ENCODE assay signal across 34 mouse cellular contexts in the genomic region with DNA sequence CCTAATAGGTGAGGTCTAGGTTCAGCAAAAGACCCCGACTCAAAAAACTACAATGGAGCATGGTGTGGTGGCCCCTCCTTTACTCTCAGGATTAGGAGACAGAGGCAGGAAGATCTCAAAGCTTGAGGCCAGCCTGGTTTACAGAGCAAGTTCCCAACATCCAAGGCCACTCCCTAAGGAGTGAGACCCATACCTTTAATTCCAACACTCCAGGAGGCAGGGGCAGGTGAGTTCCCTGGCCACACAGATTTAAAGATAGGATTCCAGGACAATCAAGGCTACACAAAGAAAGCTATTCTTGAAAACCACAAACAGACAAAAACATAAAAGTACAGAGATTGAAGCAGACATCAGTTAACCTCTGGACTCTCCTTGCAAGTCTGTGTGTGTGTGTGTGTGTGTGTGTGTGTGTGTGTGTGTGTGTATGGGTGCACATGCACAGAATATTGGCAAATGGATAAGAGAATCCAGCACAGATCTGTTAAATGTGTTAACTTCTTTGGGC. TPM values are rescaled to one million over a fixed set of nuclear protein-coding genes. Genes with fewer than 3 reads are reported as not detected.
A peak's percentile ranks its signal among the peaks of the same experiment; 100 is the strongest.
DNase-seq lines count a peak whose midpoint lies in the region; ATAC-seq and TF ChIP-seq lines count a peak whose summit lies in the region.
"Had no signal": no experiment of that assay in that cellular context is flagged by ENCODE, and none has a peak within 500 bp of the region (broad histone marks: within the 10 kb centered on the region; RNA-seq: fewer than 3 reads in every experiment).

No protein-coding gene starts in this region.

- H3K4me1 ChIP-seq in kidney, adult 2 months (ENCODE audit: control insufficient read depth, insufficient read depth, low read length): no peaks in the 10 kb centered on the region
- H3K4me1 ChIP-seq in kidney, embryonic 16.5 days (ENCODE audit: insufficient read depth, low read length): peaks cover 7% of the 10 kb centered on the region
- H3K4me1 ChIP-seq in ES-E14 (ENCODE audit: control insufficient read depth in 2 of 2, insufficient read depth in 2 of 2, low read length in 2 of 2, poor library complexity in 1 of 2): peaks cover 14 to 18% of the 10 kb centered on the region in 2 experiments
- H3K4me1 ChIP-seq in intestine, embryonic 16.5 days (ENCODE audit: control insufficient read depth, insufficient read depth, low read length): peaks cover 5% of the 10 kb centered on the region
- H3K4me1 ChIP-seq in forebrain, embryonic 15.5 days: peaks cover 13% of the 10 kb centered on the region

- in situ Hi-C loops in ES-E14 (cut with MboI; ENCODE audit: low sequenced_read_pairs in 2 of 2, unreplicated experiment in 2 of 2): no loop called here

- no peak overlapping the region for H3K4me2 ChIP-seq in kidney, embryonic 16.5 days (replicated peaks; ENCODE audit: low read depth, low read length)
- no peak overlapping the region for H3K4me2 ChIP-seq in intestine, embryonic 16.5 days (ENCODE audit: low read depth, low read length)
- H3K4me2 ChIP-seq in forebrain, embryonic 15.5 days (replicated peaks): no peak overlapping the region
- H3K4me2 ChIP-seq: forebrain, embryonic 13.5 days; heart, embryonic 12.5 days; heart, embryonic 15.5 days; hindbrain, embryonic 14.5 days had no signal

- no peak overlapping the region for H3K27ac ChIP-seq in kidney, adult 2 months (ENCODE audit: insufficient read depth, low read depth, low read length)
- no peak overlapping the region for H3K27ac ChIP-seq in kidney, embryonic 16.5 days (ENCODE audit: low read length)
- peak overlapping the region; percentile 96 for H3K27ac ChIP-seq in ES-E14 (ENCODE audit: insufficient read depth, low read depth, low read length, poor library complexity, severe bottlenecking)
- H3K27ac ChIP-seq in intestine, embryonic 16.5 days (ENCODE audit: low read length): no peak overlapping the region
- no peak overlapping the region for H3K27ac ChIP-seq in forebrain, embryonic 15.5 days (replicated peaks)
- H3K27ac ChIP-seq: forebrain, embryonic 10.5 days; forebrain, embryonic 13.5 days; gastrocnemius, adult 2 months; heart, embryonic 15.5 days; hindbrain, embryonic 14.5 days; hindbrain, postnatal 0 days had no signal

- peak; percentile 7 for DNase-seq in kidney, adult 2 months
- DNase-seq in ES-E14 (ENCODE audit: low read depth, low spot score): peak; percentile 88
- no peak for DNase-seq in heart, adult 8-10 months (ENCODE audit: low spot score)
- DNase-seq: adrenal gland, postnatal 10 days; adrenal gland, postnatal 36 days; B cell, adult 2 months; cerebellum, adult 18-20 months; cerebellum, adult 9-10 months; cerebellum, postnatal 14 days; forebrain, postnatal 0 days; gastrocnemius, adult 2 months; gastrocnemius, postnatal 14 days; heart, adult 11 months; heart, postnatal 10 days; heart, postnatal 4 days; kidney, adult 18-20 months had no signal

- no peak for ATAC-seq in kidney, embryonic 16.5 days (ENCODE audit: low FRiP score, low TSS enrichment)
- ATAC-seq in intestine, embryonic 16.5 days: peak; percentile 44; the same call in 1 of the 2 replicates
- ATAC-seq in forebrain, embryonic 15.5 days (replicated peaks): no peak
- ATAC-seq: forebrain, embryonic 13.5 days; forebrain, postnatal 0 days; hindbrain, postnatal 0 days; inflammation-experienced regulatory T-cells, adult 6 months had no signal

- H3K27me3 ChIP-seq in kidney, adult 2 months (replicated peaks; ENCODE audit: control insufficient read depth, insufficient read depth, low read length): no peaks in the 10 kb centered on the region
- H3K27me3 ChIP-seq in kidney, embryonic 16.5 days (ENCODE audit: insufficient read depth, low read length): no peaks in the 10 kb centered on the region
- 0 out of 2 replicates have a peak, but pooled peaks cover 3% of the 10 kb centered on the region for H3K27me3 ChIP-seq in intestine, embryonic 16.5 days (replicated peaks; ENCODE audit: control insufficient read depth, insufficient read depth, low read length)
- H3K27me3 ChIP-seq in forebrain, embryonic 15.5 days: no peaks in the 10 kb centered on the region
- H3K27me3 ChIP-seq: forebrain, embryonic 13.5 days; heart, embryonic 12.5 days had no signal

- H3K4me3 ChIP-seq in kidney, adult 2 months (ENCODE audit: insufficient read depth, low read depth, low read length): no peak overlapping the region
- H3K4me3 ChIP-seq in kidney, embryonic 16.5 days (ENCODE audit: low read length): no peak overlapping the region
- H3K4me3 ChIP-seq in ES-E14 (ENCODE audit: insufficient read depth in 1 of 2, low read depth in 1 of 2, low read length in 2 of 2, poor library complexity in 1 of 2, severe bottlenecking in 1 of 2): peak overlapping the region in 1 of 2 experiments; percentile 13; a peak in 1 of 4 replicates
- no peak overlapping the region for H3K4me3 ChIP-seq in intestine, embryonic 16.5 days (ENCODE audit: low read length)
- no peak overlapping the region for H3K4me3 ChIP-seq in forebrain, embryonic 15.5 days
- H3K4me3 ChIP-seq: forebrain, embryonic 10.5 days; forebrain, embryonic 13.5 days; gastrocnemius, adult 2 months; heart, embryonic 12.5 days; heart, embryonic 15.5 days had no signal

- WGBS in kidney, adult 2 months: 45% methylated on average over 1 of the region's 1 CpGs
- 71% methylated on average over 1 of the region's 1 CpGs for WGBS in kidney, embryonic 16.5 days
- WGBS in intestine, embryonic 16.5 days: 73% methylated on average over 1 of the region's 1 CpGs
- 71% methylated on average over 1 of the region's 1 CpGs for WGBS in forebrain, embryonic 15.5 days

- H3K9ac ChIP-seq in kidney, embryonic 16.5 days (replicated peaks; ENCODE audit: low read length): no peak overlapping the region
- H3K9ac ChIP-seq in ES-E14 (ENCODE audit: insufficient read depth, low read depth, low read length, poor library complexity, severe bottlenecking): no peak overlapping the region
- no peak overlapping the region for H3K9ac ChIP-seq in intestine, embryonic 16.5 days (ENCODE audit: low read depth, low read length)
- no peak overlapping the region for H3K9ac ChIP-seq in forebrain, embryonic 15.5 days (replicated peaks)
- H3K9ac ChIP-seq: forebrain, embryonic 13.5 days; forebrain, postnatal 0 days; heart, embryonic 12.5 days; heart, embryonic 15.5 days; hindbrain, embryonic 14.5 days had no signal

- H3K36me3 ChIP-seq in kidney, adult 2 months (ENCODE audit: control insufficient read depth, insufficient read depth, low read length): no peaks in the 10 kb centered on the region
- H3K36me3 ChIP-seq in kidney, embryonic 16.5 days (ENCODE audit: insufficient read depth, low read length): no peaks in the 10 kb centered on the region
- no peaks in the 10 kb centered on the region for H3K36me3 ChIP-seq in ES-E14 (ENCODE audit: control insufficient read depth, insufficient read depth, low read length, poor library complexity, severe bottlenecking)
- no peaks in the 10 kb centered on the region for H3K36me3 ChIP-seq in intestine, embryonic 16.5 days (ENCODE audit: control insufficient read depth, insufficient read depth, low read length)
- no peaks in the 10 kb centered on the region for H3K36me3 ChIP-seq in forebrain, embryonic 15.5 days
- H3K36me3 ChIP-seq: forebrain, embryonic 10.5 days; heart, embryonic 12.5 days; heart, embryonic 15.5 days had no signal

- no peak for TF ChIP-seq POLR2A in kidney, adult 2 months (IDR thresholded peaks at IDR 0.05; ENCODE audit: low read depth, low read length)

- no peak for TF ChIP-seq CTCF in kidney, adult 2 months (conservative IDR thresholded peaks at IDR 0.05; ENCODE audit: insufficient read depth, insufficient read length, low read depth, low read length)

- no peaks in the 10 kb centered on the region for H3K9me3 ChIP-seq in kidney, embryonic 16.5 days (ENCODE audit: low read length)
- no peaks in the 10 kb centered on the region for H3K9me3 ChIP-seq in ES-E14 (ENCODE audit: control insufficient read depth, insufficient read depth, low read depth, low read length)
- no peaks in the 10 kb centered on the region for H3K9me3 ChIP-seq in intestine, embryonic 16.5 days (ENCODE audit: control insufficient read depth, low read length)
- no peaks in the 10 kb centered on the region for H3K9me3 ChIP-seq in forebrain, embryonic 15.5 days
- H3K9me3 ChIP-seq: forebrain, embryonic 10.5 days; forebrain, embryonic 13.5 days; heart, embryonic 12.5 days; heart, embryonic 15.5 days had no signal

RNA-seq across cellular contexts. Expression of a gene that starts 3.6 kb away (rescaled TPM):
- 0.03 TPM in 1 of 2 replicates, not detected in the other for polyA plus RNA-seq in kidney, adult 2 months (2012; rRNA removed)
- polyA plus RNA-seq in kidney, embryonic 16.5 days (2015; fragmentation: Nextera tagmentation; extraction: Ambion mirVana): 1.6 and 2.0 TPM in 2 replicates
- 31.2 and 35.3 TPM in 2 replicates for total RNA-seq in ES-E14 (2012; rRNA removed)
- polyA plus RNA-seq in intestine, embryonic 16.5 days (2015; fragmentation: Nextera tagmentation; extraction: Ambion mirVana): 0.26 and 0.39 TPM in 2 replicates
- not detected for total RNA-seq in heart, adult 8-10 months (2022)
- polyA plus RNA-seq in forebrain, embryonic 15.5 days (2015; fragmentation: Nextera tagmentation; extraction: Ambion mirVana): 4.1 and 5.1 TPM in 2 replicates
- total RNA-seq: adrenal gland, adult 18-20 months; adrenal gland, postnatal 36 days; CH12.LX; gastrocnemius, adult 2 months; heart, postnatal 10 days; heart, postnatal 4 days; MEL had no signal
- polyA plus RNA-seq: inflammation-experienced regulatory T-cells, adult 6 months had no signal

RNA-seq across cellular contexts. Expression of a gene that starts 7.0 kb away (rescaled TPM):
- polyA plus RNA-seq in kidney, adult 2 months (2012; rRNA removed): not detected in 2 replicates
- polyA plus RNA-seq in kidney, embryonic 16.5 days (2015; fragmentation: Nextera tagmentation; extraction: Ambion mirVana): 0.27 TPM in 1 of 2 replicates, not detected in the other
- 2,580 and 3,190 TPM in 2 replicates for total RNA-seq in ES-E14 (2012; rRNA removed)
- not detected in 2 replicates for polyA plus RNA-seq in intestine, embryonic 16.5 days (2015; fragmentation: Nextera tagmentation; extraction: Ambion mirVana)
- total RNA-seq in heart, adult 8-10 months (2022): not detected
- 1.6 and 2.5 TPM in 2 replicates for polyA plus RNA-seq in forebrain, embryonic 15.5 days (2015; fragmentation: Nextera tagmentation; extraction: Ambion mirVana)
- total RNA-seq: adrenal gland, adult 18-20 months; adrenal gland, postnatal 36 days; CH12.LX; gastrocnemius, adult 2 months; gastrocnemius, postnatal 14 days; gastrocnemius, postnatal 4 days; heart, postnatal 10 days; heart, postnatal 4 days; MEL had no signal
- polyA plus RNA-seq: embryonic facial prominence, embryonic 11.5 days; embryonic facial prominence, embryonic 14.5 days; forebrain, embryonic 10.5 days; heart, embryonic 12.5 days; heart, embryonic 15.5 days; inflammation-experienced regulatory T-cells, adult 6 months; kidney, embryonic 14.5 days had no signal

RNA-seq across cellular contexts. Expression of a gene that starts 19.3 kb away (rescaled TPM):
- 583 and 726 TPM in 2 replicates for polyA plus RNA-seq in kidney, adult 2 months (2012; rRNA removed)
- polyA plus RNA-seq in kidney, embryonic 16.5 days (2015; fragmentation: Nextera tagmentation; extraction: Ambion mirVana): 92.0 and 109 TPM in 2 replicates
- total RNA-seq in ES-E14 (2012; rRNA removed): not detected in 2 replicates
- polyA plus RNA-seq in intestine, embryonic 16.5 days (2015; fragmentation: Nextera tagmentation; extraction: Ambion mirVana): 77.3 and 89.5 TPM in 2 replicates
- total RNA-seq in heart, adult 8-10 months (2022): 1 to 10 TPM; 1.4 to 4.4 (median 2.6) TPM
- not detected in 2 replicates for polyA plus RNA-seq in forebrain, embryonic 15.5 days (2015; fragmentation: Nextera tagmentation; extraction: Ambion mirVana)
- total RNA-seq: CH12.LX; forebrain, postnatal 0 days; gastrocnemius, adult 2 months; gastrocnemius, postnatal 14 days; gastrocnemius, postnatal 4 days; heart, postnatal 10 days; heart, postnatal 4 days; hindbrain, postnatal 0 days; MEL had no signal
- polyA plus RNA-seq: embryonic facial prominence, embryonic 11.5 days; forebrain, embryonic 10.5 days; forebrain, embryonic 13.5 days; forebrain, postnatal 0 days; heart, embryonic 12.5 days; heart, embryonic 15.5 days; hindbrain, embryonic 11.5 days; hindbrain, embryonic 14.5 days; hindbrain, postnatal 0 days; inflammation-experienced regulatory T-cells, adult 6 months had no signal

RNA-seq across cellular contexts. Expression of a gene that starts 20.6 kb away (rescaled TPM):
- not detected in 2 replicates for polyA plus RNA-seq in kidney, adult 2 months (2012; rRNA removed)
- 0.28 and 0.50 TPM in 2 replicates for polyA plus RNA-seq in kidney, embryonic 16.5 days (2015; fragmentation: Nextera tagmentation; extraction: Ambion mirVana)
- total RNA-seq in ES-E14 (2012; rRNA removed): 4.3 and 5.0 TPM in 2 replicates
- polyA plus RNA-seq in intestine, embryonic 16.5 days (2015; fragmentation: Nextera tagmentation; extraction: Ambion mirVana): 0.13 and 0.28 TPM in 2 replicates
- not detected for total RNA-seq in heart, adult 8-10 months (2022)
- polyA plus RNA-seq in forebrain, embryonic 15.5 days (2015; fragmentation: Nextera tagmentation; extraction: Ambion mirVana): 0.08 and 0.10 TPM in 2 replicates
- total RNA-seq: adrenal gland, adult 18-20 months; adrenal gland, postnatal 10 days; adrenal gland, postnatal 36 days; CH12.LX; gastrocnemius, adult 2 months; gastrocnemius, postnatal 14 days; heart, postnatal 10 days; heart, postnatal 4 days; hindbrain, postnatal 0 days had no signal
- polyA plus RNA-seq: embryonic facial prominence, embryonic 11.5 days had no signal

RNA-seq across cellular contexts. Expression of a gene that starts 47.5 kb away (rescaled TPM):
- polyA plus RNA-seq in kidney, adult 2 months (2012; rRNA removed): not detected in 2 replicates
- polyA plus RNA-seq in kidney, embryonic 16.5 days (2015; fragmentation: Nextera tagmentation; extraction: Ambion mirVana): not detected in 2 replicates
- not detected in 2 replicates for total RNA-seq in ES-E14 (2012; rRNA removed)
- not detected in 2 replicates for polyA plus RNA-seq in intestine, embryonic 16.5 days (2015; fragmentation: Nextera tagmentation; extraction: Ambion mirVana)
- total RNA-seq in heart, adult 8-10 months (2022): not detected
- not detected in 2 replicates for polyA plus RNA-seq in forebrain, embryonic 15.5 days (2015; fragmentation: Nextera tagmentation; extraction: Ambion mirVana)
- total RNA-seq: adrenal gland, adult 18-20 months; adrenal gland, postnatal 10 days; adrenal gland, postnatal 36 days; CH12.LX; forebrain, postnatal 0 days; gastrocnemius, adult 2 months; gastrocnemius, postnatal 14 days; gastrocnemius, postnatal 4 days; heart, postnatal 10 days; heart, postnatal 4 days; hindbrain, postnatal 0 days; MEL had no signal
- polyA plus RNA-seq: embryonic facial prominence, embryonic 11.5 days; embryonic facial prominence, embryonic 14.5 days; forebrain, embryonic 10.5 days; forebrain, embryonic 13.5 days; forebrain, postnatal 0 days; heart, embryonic 12.5 days; heart, embryonic 15.5 days; hindbrain, embryonic 11.5 days; hindbrain, embryonic 14.5 days; hindbrain, postnatal 0 days; inflammation-experienced regulatory T-cells, adult 6 months; kidney, embryonic 14.5 days had no signal

Comparison
In these comparisons a context has a peak if more than half of its experiments do, and no peak if none do; other contexts are left out.
1. RNA of a gene that starts 19.3 kb away (polyA plus RNA-seq): 583 to 726 TPM in kidney, adult 2 months, 92.0 to 109 TPM in kidney, embryonic 16.5 days and 77.3 to 89.5 TPM in intestine, embryonic 16.5 days; not detected in forebrain, embryonic 15.5 days; every median in the first group is over 10 times any median in the second.